Mouse (Mus musculus): Measurements from ENCODE around the gene Pald1. TPM values are rescaled to one million over a fixed set of nuclear protein-coding genes. Genes with fewer than 3 reads are reported as not detected.

The Pald1 gene
- polyA plus RNA-seq, 1 experiment from 2014 or later = 19.5 TPM

DNA sequence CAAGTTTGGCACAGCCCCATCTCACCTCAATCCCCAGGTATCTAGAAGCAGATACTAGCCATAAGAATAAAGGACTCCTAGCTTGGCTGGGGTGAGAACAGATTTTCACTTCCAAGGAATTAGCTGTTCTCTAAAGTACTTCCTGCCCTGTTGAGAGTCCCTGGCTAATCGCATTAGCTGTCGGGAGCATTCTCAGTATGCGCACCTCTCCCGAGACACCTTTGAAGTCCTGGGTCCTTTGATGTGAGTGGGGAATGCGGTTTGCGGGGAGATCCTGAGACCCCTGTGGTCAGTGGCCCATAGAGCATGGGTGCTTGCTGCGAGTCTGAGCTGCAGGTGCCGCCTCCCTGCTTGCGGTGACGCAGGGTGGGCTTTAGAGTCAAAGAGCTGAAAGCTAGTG lies 22.6 kb upstream of the Pald1 start:
- no peaks in the 10 kb centered on the region for H3K36me3 ChIP-seq (ENCODE audit: control insufficient read depth, insufficient read depth, low read length)

DNA sequence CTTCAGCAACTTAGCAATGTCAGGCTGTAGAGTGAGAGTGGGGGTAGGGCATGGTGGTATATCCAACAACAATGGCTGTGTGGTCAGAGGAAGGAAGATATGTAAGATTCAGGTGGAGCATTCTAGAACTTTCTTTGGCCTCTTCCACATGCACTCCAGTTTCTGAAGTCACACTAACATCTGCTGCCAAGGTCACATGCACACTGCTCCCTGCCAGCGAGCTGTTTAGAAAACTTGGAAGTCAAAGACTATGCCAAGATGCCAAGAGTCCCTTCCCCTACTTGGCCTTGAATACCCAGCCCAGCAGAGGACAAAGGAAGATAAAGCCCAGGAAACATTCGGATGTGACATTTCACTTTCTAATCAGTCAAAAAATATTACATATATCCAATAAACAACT lies 19.6 kb upstream of the Pald1 start:
- no peak for ATAC-seq (ENCODE audit: insufficient number of reproducible peaks, insufficient read depth, low FRiP score, low read depth)
- H3K4me3 ChIP-seq (ENCODE audit: control insufficient read depth in 1 of 2, insufficient read depth in 1 of 2, low read depth in 1 of 2, low read length in 2 of 2) = no peak overlapping the region
- no peak overlapping the region for H3K27ac ChIP-seq (replicated peaks in 1 of 2; ENCODE audit: control insufficient read depth in 1 of 2, insufficient read depth in 1 of 2, low read depth in 2 of 2, low read length in 2 of 2)
- H3K4me1 ChIP-seq (ENCODE audit: control insufficient read depth in 2 of 2, insufficient read depth in 2 of 2, low read length in 2 of 2) = peaks cover 0 to 2% of the 10 kb centered on the region in 2 experiments; a peak in 1 of 4 replicates
- no peak overlapping the region for H3K4me2 ChIP-seq (ENCODE audit: low read length)
- no peak overlapping the region for H3K9ac ChIP-seq (ENCODE audit: low read length)
- WGBS = 82% methylated on average over 2 of the region's 2 CpGs
- no peaks in the 10 kb centered on the region for H3K9me3 ChIP-seq (ENCODE audit: control insufficient read depth, low read length)
- H3K36me3 ChIP-seq (ENCODE audit: control insufficient read depth, insufficient read depth, low read length) = no peaks in the 10 kb centered on the region
- 0 out of 2 replicates have a peak, but pooled peaks cover 4% of the 10 kb centered on the region for H3K27me3 ChIP-seq (ENCODE audit: control insufficient read depth, insufficient read depth, low read length)

More for the DNA sequence above, 22.6 kb upstream of the Pald1 start:
- Histone ChIP-seq H3K27me3 (ENCODE audit: control insufficient read depth, insufficient read depth, low read length) (0 out of 2 replicates have a peak, but pooled peaks cover 4% of the 10 kb centered on the region), H3K9ac (ENCODE audit: low read length) (no peak overlapping the region), H3K4me1 (ENCODE audit: control insufficient read depth in 2 of 2, insufficient read depth in 2 of 2, low read length in 2 of 2) (peaks cover 0 to 2% of the 10 kb centered on the region in 2 experiments; a peak in 1 of 4 replicates), H3K27ac (replicated peaks in 1 of 2; ENCODE audit: control insufficient read depth in 1 of 2, insufficient read depth in 1 of 2, low read depth in 2 of 2, low read length in 2 of 2) (no peak overlapping the region), H3K9me3 (ENCODE audit: control insufficient read depth, low read length) (no peaks in the 10 kb centered on the region), H3K4me2 (ENCODE audit: low read length) (peak overlapping the region; percentile 21; the same call in 1 of the 2 replicates), H3K4me3 (ENCODE audit: control insufficient read depth in 1 of 2, insufficient read depth in 1 of 2, low read depth in 1 of 2, low read length in 2 of 2) (no peak overlapping the region)
- no peak for ATAC-seq (ENCODE audit: insufficient number of reproducible peaks, insufficient read depth, low FRiP score, low read depth)
- 7% methylated on average over 10 of the region's 10 CpGs for WGBS

DNA sequence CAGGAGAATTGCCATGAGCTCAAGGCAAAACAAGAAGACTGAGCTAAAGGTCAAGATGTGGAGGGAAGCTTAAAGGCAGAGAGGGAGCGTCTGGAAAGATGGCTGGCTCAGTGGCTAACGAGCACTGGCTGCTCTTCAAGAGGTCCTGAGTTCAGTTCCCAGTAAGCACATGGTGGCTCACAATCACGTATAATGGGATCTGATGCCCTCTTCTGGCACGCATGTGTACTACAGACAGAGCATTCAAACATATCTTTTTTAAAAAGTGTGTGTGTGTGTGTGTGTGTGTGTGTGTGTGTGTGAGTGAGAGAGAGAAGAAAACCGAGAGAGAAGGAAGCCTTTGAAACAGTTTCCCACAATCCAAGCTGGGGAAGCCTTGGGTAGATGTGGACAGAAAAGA lies 19.1 kb upstream of the Pald1 start:
- Histone ChIP-seq H3K4me1 (ENCODE audit: control insufficient read depth in 2 of 2, insufficient read depth in 2 of 2, low read length in 2 of 2) (peaks cover 0 to 2% of the 10 kb centered on the region in 2 experiments; a peak in 1 of 4 replicates), H3K4me2 (ENCODE audit: low read length) (no peak overlapping the region), H3K4me3 (ENCODE audit: control insufficient read depth in 1 of 2, insufficient read depth in 1 of 2, low read depth in 1 of 2, low read length in 2 of 2) (no peak overlapping the region), H3K9me3 (ENCODE audit: control insufficient read depth, low read length) (no peaks in the 10 kb centered on the region), H3K9ac (ENCODE audit: low read length) (no peak overlapping the region), H3K27ac (replicated peaks in 1 of 2; ENCODE audit: control insufficient read depth in 1 of 2, insufficient read depth in 1 of 2, low read depth in 2 of 2, low read length in 2 of 2) (no peak overlapping the region), H3K36me3 (ENCODE audit: control insufficient read depth, insufficient read depth, low read length) (no peaks in the 10 kb centered on the region), H3K27me3 (ENCODE audit: control insufficient read depth, insufficient read depth, low read length) (0 out of 2 replicates have a peak, but pooled peaks cover 4% of the 10 kb centered on the region)
- WGBS = 67% methylated on average over 5 of the region's 5 CpGs
- ATAC-seq (ENCODE audit: insufficient number of reproducible peaks, insufficient read depth, low FRiP score, low read depth) = no peak

DNA sequence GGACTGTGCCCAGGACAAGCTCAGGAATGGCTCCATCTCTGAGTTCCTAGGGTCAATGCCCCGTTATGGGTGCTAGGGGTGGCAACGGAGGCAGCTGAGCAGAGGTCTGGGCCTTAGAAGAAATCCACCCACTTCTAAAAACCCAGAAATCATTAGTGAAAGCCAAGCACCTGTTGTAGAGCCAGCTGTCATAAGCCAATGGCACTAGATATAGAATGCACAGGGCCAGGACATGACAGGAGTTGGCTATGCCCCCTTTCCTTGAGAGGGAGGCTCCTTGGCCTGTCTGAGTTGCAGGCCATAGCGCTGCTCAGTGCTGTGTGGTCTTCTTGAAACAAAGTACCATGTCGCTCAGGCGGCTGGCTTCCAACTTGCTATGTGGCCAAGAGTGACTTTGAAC lies 17.1 kb upstream of the Pald1 start:
- Histone ChIP-seq H3K4me2 (ENCODE audit: low read length) (no peak overlapping the region), H3K9ac (ENCODE audit: low read length) (no peak overlapping the region), H3K4me1 (ENCODE audit: control insufficient read depth in 2 of 2, insufficient read depth in 2 of 2, low read length in 2 of 2) (no peaks in the 10 kb centered on the region), H3K9me3 (ENCODE audit: control insufficient read depth, low read length) (no peaks in the 10 kb centered on the region), H3K27ac (replicated peaks in 1 of 2; ENCODE audit: control insufficient read depth in 1 of 2, insufficient read depth in 1 of 2, low read depth in 2 of 2, low read length in 2 of 2) (no peak overlapping the region), H3K4me3 (ENCODE audit: control insufficient read depth in 1 of 2, insufficient read depth in 1 of 2, low read depth in 1 of 2, low read length in 2 of 2) (no peak overlapping the region), H3K36me3 (ENCODE audit: control insufficient read depth, insufficient read depth, low read length) (no peaks in the 10 kb centered on the region), H3K27me3 (ENCODE audit: control insufficient read depth, insufficient read depth, low read length) (no peaks in the 10 kb centered on the region)
- WGBS = 91% methylated on average over 5 of the region's 5 CpGs
- no peak for ATAC-seq (ENCODE audit: insufficient number of reproducible peaks, insufficient read depth, low FRiP score, low read depth)

- H3K9me3 ChIP-seq (ENCODE audit: control insufficient read depth, low read length) = no peaks in the 10 kb centered on the region
- no peak overlapping the region for H3K9ac ChIP-seq (ENCODE audit: low read length)
- H3K27me3 ChIP-seq (ENCODE audit: control insufficient read depth, insufficient read depth, low read length) = no peaks in the 10 kb centered on the region
- peak; percentile 70; the same call in 1 of the 2 replicates for ATAC-seq (ENCODE audit: insufficient number of reproducible peaks, insufficient read depth, low FRiP score, low read depth)
- no peak overlapping the region for H3K4me2 ChIP-seq (ENCODE audit: low read length)
- H3K36me3 ChIP-seq (ENCODE audit: control insufficient read depth, insufficient read depth, low read length) = no peaks in the 10 kb centered on the region
- 22% methylated on average over 13 of the region's 13 CpGs for WGBS
- no peak overlapping the region for H3K27ac ChIP-seq (replicated peaks in 1 of 2; ENCODE audit: control insufficient read depth in 1 of 2, insufficient read depth in 1 of 2, low read depth in 2 of 2, low read length in 2 of 2)
- peaks cover 4 to 6% of the 10 kb centered on the region in 2 experiments; a peak in 2 of 4 replicates for H3K4me1 ChIP-seq (ENCODE audit: control insufficient read depth in 2 of 2, insufficient read depth in 2 of 2, low read length in 2 of 2)
- no peak overlapping the region for H3K4me3 ChIP-seq (ENCODE audit: control insufficient read depth in 1 of 2, insufficient read depth in 1 of 2, low read depth in 1 of 2, low read length in 2 of 2)
These were observed 15.9 kb upstream of the Pald1 start for GRCm38 (mm10) chr10:61399156-61399734.

- Histone ChIP-seq H3K9ac (ENCODE audit: low read length) (no peak overlapping the region), H3K36me3 (ENCODE audit: control insufficient read depth, insufficient read depth, low read length) (no peaks in the 10 kb centered on the region), H3K4me2 (ENCODE audit: low read length) (no peak overlapping the region), H3K4me3 (ENCODE audit: control insufficient read depth in 1 of 2, insufficient read depth in 1 of 2, low read depth in 1 of 2, low read length in 2 of 2) (no peak overlapping the region), H3K27me3 (ENCODE audit: control insufficient read depth, insufficient read depth, low read length) (no peaks in the 10 kb centered on the region), H3K9me3 (ENCODE audit: control insufficient read depth, low read length) (no peaks in the 10 kb centered on the region), H3K4me1 (ENCODE audit: control insufficient read depth in 2 of 2, insufficient read depth in 2 of 2, low read length in 2 of 2) (peaks cover 4 to 9% of the 10 kb centered on the region in 2 experiments; a peak in 2 of 4 replicates), H3K27ac (replicated peaks in 1 of 2; ENCODE audit: control insufficient read depth in 1 of 2, insufficient read depth in 1 of 2, low read depth in 2 of 2, low read length in 2 of 2) (no peak overlapping the region)
- no peak for ATAC-seq (ENCODE audit: insufficient number of reproducible peaks, insufficient read depth, low FRiP score, low read depth)
- WGBS = 60% methylated on average over 3 of the region's 3 CpGs
These were observed 14.8 kb upstream of the Pald1 start for GRCm38 (mm10) chr10:61398125-61398524.

DNA sequence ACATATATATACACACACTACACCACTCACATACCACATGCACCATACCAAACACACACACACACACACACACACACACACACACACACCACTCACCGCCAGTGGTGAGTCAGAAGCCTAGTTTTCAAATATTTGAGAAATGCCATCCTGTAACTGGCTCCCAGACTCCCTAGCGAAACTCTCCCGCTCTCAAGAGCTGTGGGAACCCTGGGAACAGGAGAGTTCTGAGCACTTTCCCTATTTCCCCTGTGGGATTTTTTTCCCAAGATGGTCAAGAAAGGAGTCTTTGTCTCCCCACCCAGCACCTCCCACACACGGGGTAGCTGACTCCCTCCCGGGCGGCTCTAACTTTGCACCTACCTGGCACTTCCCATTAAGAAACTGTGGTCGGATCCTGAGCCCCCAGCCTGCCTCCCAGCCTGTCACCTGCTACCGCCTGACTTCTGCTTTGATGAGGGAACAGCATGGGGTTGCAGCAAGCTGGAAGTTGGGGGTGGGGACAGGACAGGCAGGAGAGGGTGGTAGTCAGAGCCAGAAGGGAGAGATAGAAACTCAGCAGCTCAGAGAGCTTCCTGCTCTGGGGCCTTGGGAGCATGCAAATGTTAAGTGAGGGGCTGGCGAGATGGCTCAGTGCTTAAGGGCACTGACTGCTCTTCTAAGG lies 11.3 kb upstream of the Pald1 start:
- Histone ChIP-seq H3K9ac (ENCODE audit: low read length) (peak overlapping the region; percentile 44; the same call in 1 of the 2 replicates), H3K27me3 (ENCODE audit: control insufficient read depth, insufficient read depth, low read length) (no peaks in the 10 kb centered on the region), H3K27ac (replicated peaks in 1 of 2; ENCODE audit: control insufficient read depth in 1 of 2, insufficient read depth in 1 of 2, low read depth in 2 of 2, low read length in 2 of 2) (peak overlapping the region in 1 of 2 experiments; percentile 20; a peak in 2 of 4 replicates), H3K4me2 (ENCODE audit: low read length) (peak overlapping the region; percentile 32; the same call in 1 of the 2 replicates), H3K36me3 (ENCODE audit: control insufficient read depth, insufficient read depth, low read length) (no peaks in the 10 kb centered on the region), H3K4me3 (ENCODE audit: control insufficient read depth in 1 of 2, insufficient read depth in 1 of 2, low read depth in 1 of 2, low read length in 2 of 2) (no peak overlapping the region), H3K4me1 (ENCODE audit: control insufficient read depth in 2 of 2, insufficient read depth in 2 of 2, low read length in 2 of 2) (peaks cover 14 to 21% of the 10 kb centered on the region in 2 experiments; a peak in 3 of 4 replicates), H3K9me3 (ENCODE audit: control insufficient read depth, low read length) (no peaks in the 10 kb centered on the region)
- WGBS = 16% methylated on average over 9 of the region's 9 CpGs
- ATAC-seq (ENCODE audit: insufficient number of reproducible peaks, insufficient read depth, low FRiP score, low read depth) = no peak
